ENCODE assay signal across 25 mouse cellular contexts in genomic region chr5:140022861-140023260, GRCm38 (mm10).
DNase-seq lines count a peak whose midpoint lies in the region; ATAC-seq and TF ChIP-seq lines count a peak whose summit lies in the region.
"Had no signal": no experiment of that assay in that cellular context is flagged by ENCODE, and none has a peak within 500 bp of the region (broad histone marks: within the 10 kb centered on the region; RNA-seq: fewer than 3 reads in every experiment).

No protein-coding gene starts in this region.

- DNase-seq in hindbrain, embryonic 10.5 days (ENCODE audit: low spot score): no peak
- no peak for DNase-seq in hindbrain, postnatal 0 days (ENCODE audit: low spot score)
- DNase-seq in MN1 (ENCODE audit: low spot score): peak; percentile 63
- DNase-seq in brain, embryonic 14.5 days (ENCODE audit: low read depth): peak; percentile 64
- no peak for DNase-seq in cerebellum, adult 11 months
- no peak for DNase-seq in liver, embryonic 11.5 days (ENCODE audit: low spot score)
- DNase-seq: adrenal gland, adult 8-10 months; adrenal gland, postnatal 14 days; adrenal gland, postnatal 36 days; B cell, adult 2 months; cerebellum, adult 11-12 months; cerebellum, adult 2 months; cerebellum, adult 9-10 months; cerebellum, postnatal 10 days; cerebellum, postnatal 25 days; forebrain, postnatal 0 days had no signal

- TF ChIP-seq POLR2A in brain, embryonic 14.5 days (IDR thresholded peaks at IDR 0.05; ENCODE audit: borderline replicate concordance, extremely low read depth, insufficient read depth, insufficient read length, poor library complexity, severe bottlenecking): no peak

- H3K4me2 ChIP-seq in hindbrain, postnatal 0 days (ENCODE audit: low read depth, low read length): no peak overlapping the region
- no peak overlapping the region for H3K4me2 ChIP-seq in liver, embryonic 11.5 days
- H3K4me2 ChIP-seq: embryonic facial prominence, embryonic 12.5 days; forebrain, embryonic 13.5 days; forebrain, embryonic 15.5 days had no signal

- no peak overlapping the region for H3K9ac ChIP-seq in hindbrain, postnatal 0 days (replicated peaks; ENCODE audit: low read length)
- H3K9ac ChIP-seq in liver, embryonic 11.5 days (ENCODE audit: low read depth, low read length): no peak overlapping the region
- H3K9ac ChIP-seq: embryonic facial prominence, embryonic 12.5 days; forebrain, embryonic 13.5 days; forebrain, embryonic 15.5 days; forebrain, postnatal 0 days had no signal

- peaks cover 34% of the 10 kb centered on the region for H3K4me1 ChIP-seq in hindbrain, embryonic 10.5 days (replicated peaks)
- H3K4me1 ChIP-seq in hindbrain, postnatal 0 days (ENCODE audit: insufficient read depth, low read length): peaks cover 18% of the 10 kb centered on the region; the same call in 1 of the 2 replicates
- no peaks in the 10 kb centered on the region for H3K4me1 ChIP-seq in liver, embryonic 11.5 days (replicated peaks; ENCODE audit: control insufficient read depth, insufficient read depth, low read length)
- H3K4me1 ChIP-seq: embryonic facial prominence, embryonic 12.5 days had no signal

- TF ChIP-seq CTCF in hindbrain, postnatal 0 days (IDR thresholded peaks at IDR 0.05; ENCODE audit: low read depth): no peak
- TF ChIP-seq CTCF in brain, embryonic 14.5 days (IDR thresholded peaks at IDR 0.05; ENCODE audit: borderline replicate concordance, extremely low read depth, insufficient read depth, insufficient read length): no peak

- no peak for ATAC-seq in hindbrain, postnatal 0 days
- ATAC-seq in liver, embryonic 11.5 days (replicated peaks; ENCODE audit: low FRiP score): no peak
- ATAC-seq: activated CD4-positive, CD25-positive, alpha-beta regulatory T cell, adult 4 months; CD4-positive, CD25-positive, alpha-beta regulatory T cell, adult 4 months; forebrain, embryonic 13.5 days; forebrain, postnatal 0 days; Patski had no signal

- H3K27me3 ChIP-seq in hindbrain, embryonic 10.5 days (ENCODE audit: insufficient read depth, poor library complexity, severe bottlenecking): no peaks in the 10 kb centered on the region
- H3K27me3 ChIP-seq in hindbrain, postnatal 0 days (ENCODE audit: insufficient read depth, low read length): 0 out of 2 replicates have a peak, but pooled peaks cover 1% of the 10 kb centered on the region
- no peaks in the 10 kb centered on the region for H3K27me3 ChIP-seq in liver, embryonic 11.5 days (replicated peaks; ENCODE audit: control insufficient read depth, insufficient read depth, low read length)
- H3K27me3 ChIP-seq: CH12.LX; embryonic facial prominence, embryonic 12.5 days; forebrain, embryonic 13.5 days; forebrain, embryonic 15.5 days; Patski had no signal

- H3K36me3 ChIP-seq in hindbrain, embryonic 10.5 days: no peaks in the 10 kb centered on the region
- no peaks in the 10 kb centered on the region for H3K36me3 ChIP-seq in hindbrain, postnatal 0 days (ENCODE audit: insufficient read depth, low read length)
- no peaks in the 10 kb centered on the region; the same call in 1 of the 2 replicates for H3K36me3 ChIP-seq in liver, embryonic 11.5 days (ENCODE audit: control insufficient read depth, insufficient read depth, low read length)
- H3K36me3 ChIP-seq: embryonic facial prominence, embryonic 10.5 days; embryonic facial prominence, embryonic 12.5 days; forebrain, embryonic 15.5 days had no signal

- peak overlapping the region; percentile 35; the same call in 1 of the 2 replicates for H3K27ac ChIP-seq in hindbrain, embryonic 10.5 days
- no peak overlapping the region for H3K27ac ChIP-seq in hindbrain, postnatal 0 days
- H3K27ac ChIP-seq in liver, embryonic 11.5 days (ENCODE audit: low read depth, low read length): no peak overlapping the region
- H3K27ac ChIP-seq: embryonic facial prominence, embryonic 10.5 days; embryonic facial prominence, embryonic 12.5 days had no signal

- no peak overlapping the region for H3K4me3 ChIP-seq in hindbrain, embryonic 10.5 days
- H3K4me3 ChIP-seq in hindbrain, postnatal 0 days (ENCODE audit: low read length): no peak overlapping the region
- no peak overlapping the region for H3K4me3 ChIP-seq in liver, embryonic 11.5 days (ENCODE audit: low read depth, low read length)
- H3K4me3 ChIP-seq: embryonic facial prominence, embryonic 10.5 days; embryonic facial prominence, embryonic 12.5 days; forebrain, embryonic 13.5 days; forebrain, embryonic 15.5 days had no signal

- no peaks in the 10 kb centered on the region for H3K9me3 ChIP-seq in hindbrain, embryonic 10.5 days
- H3K9me3 ChIP-seq in hindbrain, postnatal 0 days (ENCODE audit: low read length): no peaks in the 10 kb centered on the region
- no peaks in the 10 kb centered on the region for H3K9me3 ChIP-seq in liver, embryonic 11.5 days (ENCODE audit: control insufficient read depth, low read length)
- H3K9me3 ChIP-seq: embryonic facial prominence, embryonic 10.5 days; embryonic facial prominence, embryonic 12.5 days; forebrain, embryonic 13.5 days; forebrain, embryonic 15.5 days; G1E had no signal

- 89% methylated on average over 6 of the region's 6 CpGs for WGBS in hindbrain, embryonic 10.5 days
- 66% methylated on average over 6 of the region's 6 CpGs for WGBS in hindbrain, postnatal 0 days
- WGBS in liver, embryonic 11.5 days: 83% methylated on average over 6 of the region's 6 CpGs

Comparison
In these comparisons a context has a peak if more than half of its experiments do, and no peak if none do; other contexts are left out.
1. DNase-seq: peak in MN1 (single experiment) and brain, embryonic 14.5 days (single experiment); none in hindbrain, embryonic 10.5 days (single experiment), hindbrain, postnatal 0 days (single experiment), cerebellum, adult 11 months (single experiment) and liver, embryonic 11.5 days (single experiment).